Mouse (Mus musculus) limb, embryonic 14.5 days (tissue): Measurements from ENCODE around the gene Tsc2. TPM values are rescaled to one million over a fixed set of nuclear protein-coding genes. Genes with fewer than 3 reads are reported as not detected.

Experiments used
- ATAC-seq: fragments of 200-750 bp; cut with Nextera tagmentation; 2 replicates; pipeline ENCODE4 v1.8.0; 2017; ENCODE audit warnings: low read depth, moderate number of reproducible peaks, moderate TSS enrichment; ENCODE audit not compliant: low FRiP score
- DNase-seq: peaks from one replicate; pipeline ENCODE4 v3.0.0-alpha.2; 2015; ENCODE audit warnings: low spot score
- H3K27ac ChIP-seq: fragments of 300-500 bp; sonication (generic); replicated peaks from 2 replicates; pipeline ENCODE4 v1.5.1; 2014; ENCODE audit warnings: low read depth, mild to moderate bottlenecking, low read length, moderate library complexity, mixed read lengths
- H3K27me3 ChIP-seq: fragments of 300-500 bp; sonication (generic); 2 replicates; pipeline ENCODE4 v1.6.1; 2014; ENCODE audit warnings: low read length, mixed read lengths; ENCODE audit not compliant: control insufficient read depth, insufficient read depth
- H3K36me3 ChIP-seq: fragments of 300-500 bp; sonication (generic); 2 replicates; pipeline ENCODE4 v1.6.1; 2014; ENCODE audit warnings: mild to moderate bottlenecking, low read length, moderate library complexity, mixed read lengths; ENCODE audit not compliant: control insufficient read depth, insufficient read depth
- H3K4me1 ChIP-seq: fragments of 300-500 bp; sonication (generic); 2 replicates; pipeline ENCODE4 v1.6.1; 2014; ENCODE audit warnings: antibody characterized with exemption, low read length, mixed read lengths; ENCODE audit not compliant: control insufficient read depth, insufficient read depth
- H3K4me2 ChIP-seq: fragments of 300-500 bp; sonication (generic); replicated peaks from 2 replicates; pipeline ENCODE4 v1.6.1; 2014; ENCODE audit warnings: low read depth, mild to moderate bottlenecking, low read length, moderate library complexity; ENCODE audit not compliant: severe bottlenecking
- H3K4me3 ChIP-seq: fragments of 300-500 bp; sonication (generic); replicated peaks from 2 replicates; pipeline ENCODE4 v1.5.1; 2014; ENCODE audit warnings: low read length
- H3K9ac ChIP-seq: fragments of 300-500 bp; sonication (generic); 2 replicates; pipeline ENCODE4 v1.6.1; 2014; ENCODE audit warnings: mild to moderate bottlenecking, low read depth, low read length, moderate library complexity; ENCODE audit not compliant: severe bottlenecking
- H3K9me3 ChIP-seq: fragments of 300-500 bp; sonication (generic); 2 replicates; pipeline ENCODE4 v1.6.1; 2016; ENCODE audit warnings: low read length; ENCODE audit not compliant: control insufficient read depth
- POLR2A ChIP-seq: fragments of 200-500 bp; IDR thresholded peaks from 2 replicates; pipeline ENCODE4 v1.8.0; 2012; ENCODE audit warnings: inconsistent platforms, mild to moderate bottlenecking, moderate library complexity, borderline replicate concordance; ENCODE audit not compliant: insufficient read depth, insufficient read length; ENCODE audit errors: extremely low read depth
- WGBS: fragments of 180-500 bp; shearing (Covaris S2); extraction: QIAGEN DNeasy Blood & Tissue Kit; methylation state at CpG from one replicate; pipeline ENCODE4 v1.1.7; 2014; 5-methylcytosine and 5-hydroxymethylcytosine counted together
- polyA plus RNA-seq, 2 experiments: library from polyadenylated mRNA; depleted of rRNA in 1 of 2; stranded (reverse) in 1 of 2; unstranded in 1 of 2; fragments of >200 nt; fragmentation: Nextera tagmentation in 1 of 2; extraction: Ambion mirVana in 1 of 2; gene quantifications; 2 replicates each; pipeline versions ENCODE4 v1.2.1 to v1.2.3; 2012 to 2014

The Tsc2 gene
- polyA plus RNA-seq, 2 experiments: 62.9 to 162 TPM

- peak overlapping the region; percentile 45; the same call in 1 of the 2 replicates for H3K9ac ChIP-seq
- H3K4me1 ChIP-seq: peaks cover 29% of the 10 kb centered on the region
- no peak for TF ChIP-seq POLR2A
- peak overlapping the region; percentile 39; the same call in 1 of the 2 replicates for H3K4me2 ChIP-seq
- ATAC-seq (peak; percentile 57; the same call in 1 of the 2 replicates), DNase-seq (peak; percentile 39)
- peak overlapping the region; percentile 94 for H3K27ac ChIP-seq
- peaks cover 41% of the 10 kb centered on the region for H3K36me3 ChIP-seq
- WGBS: 33% methylated on average over 9 of the region's 9 CpGs
- no peak overlapping the region for H3K4me3 ChIP-seq
- H3K27me3 ChIP-seq: no peaks in the 10 kb centered on the region
- H3K9me3 ChIP-seq: no peaks in the 10 kb centered on the region
Observed at GRCm38 (mm10) chr17:24638840-24639239, 6.4 kb upstream of the Tsc2 start.

GRCm38 (mm10) chr17:24638214-24638613 lies 5.8 kb upstream of the Tsc2 start:
- no peak overlapping the region for H3K9ac ChIP-seq
- no peak for TF ChIP-seq POLR2A

GRCm38 (mm10) chr17:24636781-24637481 lies 4.5 kb upstream of the Tsc2 start:
- WGBS: 69% methylated on average over 5 of the region's 5 CpGs
- Histone ChIP-seq H3K4me2 (no peak overlapping the region), H3K27me3 (no peaks in the 10 kb centered on the region), H3K36me3 (peaks cover 25% of the 10 kb centered on the region), H3K27ac (no peak overlapping the region), H3K9me3 (no peaks in the 10 kb centered on the region), H3K4me1 (peaks cover 35% of the 10 kb centered on the region), H3K4me3 (no peak overlapping the region), H3K9ac (no peak overlapping the region)
- no peak for TF ChIP-seq POLR2A
- ATAC-seq: no peak
- DNase-seq: no peak

More at GRCm38 (mm10) chr17:24638214-24638613, 5.8 kb upstream of the Tsc2 start:
- no peak overlapping the region for H3K4me2 ChIP-seq
- H3K4me1 ChIP-seq: peaks cover 30% of the 10 kb centered on the region
- 87% methylated on average over 4 of the region's 4 CpGs for WGBS
- no peak for ATAC-seq
- H3K27ac ChIP-seq: peak overlapping the region; percentile 94
- no peak overlapping the region for H3K4me3 ChIP-seq
- H3K9me3 ChIP-seq: no peaks in the 10 kb centered on the region
- no peaks in the 10 kb centered on the region for H3K27me3 ChIP-seq
- no peak for DNase-seq
- peaks cover 37% of the 10 kb centered on the region for H3K36me3 ChIP-seq

- 94% methylated on average over 5 of the region's 5 CpGs for WGBS
- Histone ChIP-seq H3K4me1 (peaks cover 39% of the 10 kb centered on the region), H3K27me3 (no peaks in the 10 kb centered on the region), H3K9me3 (no peaks in the 10 kb centered on the region), H3K36me3 (peaks cover 23% of the 10 kb centered on the region), H3K4me3 (no peak overlapping the region), H3K9ac (no peak overlapping the region), H3K27ac (no peak overlapping the region), H3K4me2 (no peak overlapping the region)
- ATAC-seq (no peak), DNase-seq (no peak)
- TF ChIP-seq POLR2A: no peak
Observed at GRCm38 (mm10) chr17:24635694-24636093, 3.3 kb upstream of the Tsc2 start.

GRCm38 (mm10) chr17:24635024-24635423 lies 2.6 kb upstream of the Tsc2 start:
- no peaks in the 10 kb centered on the region for H3K9me3 ChIP-seq
- no peak overlapping the region for H3K9ac ChIP-seq
- ATAC-seq (no peak), DNase-seq (no peak)
- peaks cover 35% of the 10 kb centered on the region for H3K4me1 ChIP-seq
- 82% methylated on average over 4 of the region's 4 CpGs for WGBS
- TF ChIP-seq POLR2A: no peak
- no peak overlapping the region for H3K4me3 ChIP-seq
- peaks cover 23% of the 10 kb centered on the region for H3K36me3 ChIP-seq
- no peak overlapping the region for H3K4me2 ChIP-seq
- no peaks in the 10 kb centered on the region for H3K27me3 ChIP-seq
- H3K27ac ChIP-seq: no peak overlapping the region
